Mouse (Mus musculus) inflammation-experienced regulatory T-cells, adult 6 months (primary cell): ENCODE data around the gene Ndufs2. TPM values are rescaled to one million over a fixed set of nuclear protein-coding genes. Genes with fewer than 3 reads are reported as not detected.
A peak's percentile ranks its signal among the peaks of the same experiment; 100 is the strongest.
"Not testable (repeated sequence)": the region's sequence is repeated elsewhere in the genome, so short reads cannot be mapped to it uniquely, and the experiment has no call there.

Experiments
- ATAC-seq: one replicate; pipeline ENCODE4 v1.8.0; 2017
- polyA plus RNA-seq, 3 experiments: library from polyadenylated mRNA; unstranded; fragments of 100-300 nt; shearing (Covaris generic); gene quantifications; one replicate each; pipeline ENCODE4 v1.2.1; 2017

Gene Ndufs2
- polyA plus RNA-seq, 3 experiments from 2014 or later: 106 to 120 (median 119) TPM

GRCm38 (mm10) chr1:171251594-171252324 lies 571 bp upstream of the Ndufs2 start:
- no peak for ATAC-seq

- ATAC-seq: no peak
Observed at GRCm38 (mm10) chr1:171249913-171250600, 1.1 kb downstream of the Ndufs2 start, which contains the start of gene Adamts4. Gene Adamts4, plus strand, starts transcription at chr1:171250421.

GRCm38 (mm10) chr1:171248386-171249226 lies 2.6 kb downstream of the Ndufs2 start:
- no peak for ATAC-seq

GRCm38 (mm10) chr1:171247916-171248315 lies 3.3 kb downstream of the Ndufs2 start:
- no peak for ATAC-seq

DNA sequence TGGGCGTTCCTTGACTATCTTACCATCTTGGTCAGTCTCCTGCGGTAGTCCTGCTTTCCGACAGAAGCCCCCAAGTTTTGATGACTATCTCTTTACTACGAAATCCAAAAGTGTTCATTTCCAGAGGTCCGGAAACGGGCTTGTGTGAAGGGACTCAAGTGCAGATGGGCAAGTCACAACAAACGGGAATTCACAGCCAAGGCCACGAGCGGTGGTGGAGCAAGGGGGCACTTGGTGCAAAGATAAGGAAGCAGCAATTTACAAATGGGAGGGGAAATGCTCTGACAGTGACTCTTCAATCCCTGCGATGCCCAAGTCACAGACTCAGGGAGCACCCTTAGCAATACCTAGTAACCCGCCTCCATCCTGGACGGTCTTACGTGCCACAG lies 3.7 kb downstream of the Ndufs2 start:
- peak; percentile 7 for ATAC-seq

DNA sequence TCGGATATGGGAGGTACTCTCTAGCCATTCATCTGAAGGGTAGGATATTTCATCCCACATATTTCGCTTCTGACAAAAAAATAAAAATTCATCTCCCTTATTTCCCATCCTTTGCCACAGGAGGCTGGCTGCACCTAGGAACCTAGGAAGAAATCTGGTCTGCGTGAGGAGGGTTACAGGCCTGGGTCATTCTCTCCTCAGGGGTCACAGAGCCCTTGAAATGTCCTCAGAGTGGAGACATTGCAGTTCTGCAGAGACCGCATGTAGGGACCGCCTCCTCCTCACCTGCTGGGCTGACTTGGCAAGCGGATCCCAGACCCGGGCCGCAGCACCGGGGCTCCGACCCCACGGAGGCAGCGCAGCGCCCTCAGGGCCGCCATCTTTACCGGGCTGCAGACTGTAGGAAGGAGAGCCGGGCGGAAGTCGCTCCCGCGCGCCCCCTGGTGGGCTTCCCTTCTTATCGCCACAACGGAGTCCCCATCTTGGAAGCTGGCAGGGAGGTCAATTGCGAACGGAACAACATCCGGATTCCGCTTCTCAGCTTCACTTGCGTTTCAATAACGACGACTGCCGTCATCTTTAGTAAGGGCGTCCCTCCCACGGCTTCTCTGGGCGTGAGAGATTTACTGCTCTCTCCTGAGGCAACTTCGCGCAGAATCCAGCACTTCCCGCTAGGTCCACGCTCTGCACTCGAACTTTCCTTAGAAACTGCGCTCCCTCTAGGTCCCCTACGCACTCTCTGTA lies 4.3 kb downstream of the Ndufs2 start:
- ATAC-seq: peak; percentile 99

GRCm38 (mm10) chr1:171245353-171245752 lies 5.8 kb downstream of the Ndufs2 start:
- ATAC-seq: no peak

DNA sequence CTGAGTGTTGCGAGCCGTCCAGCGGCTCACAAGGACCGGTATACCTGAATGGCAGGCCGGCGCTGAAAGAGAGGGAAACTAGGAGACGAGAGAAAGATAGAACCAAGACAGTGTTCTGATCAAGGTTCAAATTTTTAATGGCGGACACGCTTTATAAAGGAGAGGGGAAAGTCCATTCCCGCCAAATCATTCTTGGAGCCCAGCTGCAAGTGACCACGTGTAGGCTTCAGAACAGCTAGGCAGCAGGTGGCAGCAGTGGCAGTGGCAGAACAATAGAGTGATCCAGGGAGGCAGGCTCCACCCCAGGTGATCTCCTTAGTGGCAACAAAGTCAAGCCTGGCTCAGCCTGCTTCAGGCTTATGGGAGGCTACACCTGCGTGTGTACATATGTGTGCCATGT lies 9.2 kb downstream of the Ndufs2 start:
- not testable (repeated sequence) for ATAC-seq

- no peak for ATAC-seq
Observed at GRCm38 (mm10) chr1:171240911-171241310, 10.3 kb downstream of the Ndufs2 start.

DNA sequence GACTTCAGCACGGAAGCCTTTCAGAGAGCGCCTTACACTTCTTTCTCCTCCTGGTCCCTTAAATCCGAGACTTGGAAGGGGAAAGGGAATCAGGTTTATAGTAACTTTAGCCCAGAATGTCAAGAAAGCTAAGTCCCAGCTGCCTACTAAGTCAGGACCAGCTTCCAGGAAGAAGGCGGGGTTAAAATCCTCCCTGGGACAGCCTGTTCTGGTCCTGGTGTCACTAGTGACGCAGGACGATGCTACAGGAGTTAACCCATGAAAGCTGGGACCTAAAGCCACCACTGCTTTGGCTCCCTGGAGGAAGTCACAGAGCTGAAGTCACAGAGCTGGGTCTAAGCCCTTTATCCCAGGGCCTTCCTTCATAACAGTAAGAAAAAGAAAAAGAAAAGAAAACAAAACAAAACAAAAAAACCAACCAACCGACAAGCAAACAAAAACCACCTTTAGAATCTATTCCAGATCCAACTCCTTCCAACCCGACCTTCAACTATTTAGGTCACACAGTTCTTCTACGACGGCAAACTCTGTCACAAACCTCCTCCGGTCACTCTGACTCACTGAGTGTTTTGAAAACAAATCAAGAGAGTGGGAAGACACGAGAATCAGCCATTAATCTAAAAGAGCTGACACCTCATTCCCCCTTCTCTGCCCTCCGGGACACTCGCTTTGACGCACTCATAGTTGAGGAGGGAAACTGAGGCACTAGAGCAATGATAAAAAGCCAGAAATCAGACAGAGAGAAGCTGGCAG lies 11.0 kb downstream of the Ndufs2 start:
- ATAC-seq: no peak

- no peak for ATAC-seq
Observed at GRCm38 (mm10) chr1:171238463-171238862, 12.7 kb downstream of the Ndufs2 start.

DNA sequence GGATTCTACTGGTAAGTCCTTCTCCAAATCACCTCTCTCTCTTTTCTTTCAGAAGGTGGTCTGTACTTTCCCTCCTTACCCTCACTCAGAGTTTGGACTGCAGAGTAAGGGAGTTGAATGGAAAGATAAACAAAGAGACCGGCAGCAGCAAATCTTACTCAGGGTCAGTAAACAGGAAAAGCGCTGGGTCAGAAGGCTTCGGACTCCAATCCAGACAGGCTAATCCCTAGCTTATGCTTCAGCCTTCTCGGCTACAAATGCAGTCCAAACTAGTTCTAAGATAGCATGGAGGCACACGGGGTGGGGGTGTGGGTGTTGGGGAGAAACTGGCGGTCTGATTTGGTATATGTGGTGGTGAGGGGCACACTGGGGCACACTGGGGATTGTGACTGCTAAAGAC lies 13.8 kb downstream of the Ndufs2 start:
- no peak for ATAC-seq

DNA sequence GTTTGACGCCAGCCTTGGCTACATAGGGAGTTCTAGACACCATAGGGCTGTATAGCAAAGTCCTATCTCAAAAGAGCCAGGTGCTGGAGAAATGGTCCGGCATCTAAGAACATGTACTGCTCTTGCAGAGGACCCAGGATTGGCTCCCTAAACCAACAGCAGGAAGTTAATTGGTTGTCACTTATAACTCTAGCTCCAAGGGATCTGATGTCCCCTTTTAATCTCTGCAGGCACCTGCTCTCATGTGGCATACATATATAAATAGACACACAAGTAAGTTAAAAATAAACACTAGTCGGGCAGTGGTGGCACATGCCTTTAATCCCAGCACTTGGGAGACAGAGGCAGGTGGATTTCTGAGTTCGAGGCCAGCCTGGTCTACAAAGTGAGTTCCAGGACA lies 15.4 kb downstream of the Ndufs2 start:
- ATAC-seq: no peak

- no peak for ATAC-seq
Observed at GRCm38 (mm10) chr1:171234538-171234937, 16.6 kb downstream of the Ndufs2 start.

DNA sequence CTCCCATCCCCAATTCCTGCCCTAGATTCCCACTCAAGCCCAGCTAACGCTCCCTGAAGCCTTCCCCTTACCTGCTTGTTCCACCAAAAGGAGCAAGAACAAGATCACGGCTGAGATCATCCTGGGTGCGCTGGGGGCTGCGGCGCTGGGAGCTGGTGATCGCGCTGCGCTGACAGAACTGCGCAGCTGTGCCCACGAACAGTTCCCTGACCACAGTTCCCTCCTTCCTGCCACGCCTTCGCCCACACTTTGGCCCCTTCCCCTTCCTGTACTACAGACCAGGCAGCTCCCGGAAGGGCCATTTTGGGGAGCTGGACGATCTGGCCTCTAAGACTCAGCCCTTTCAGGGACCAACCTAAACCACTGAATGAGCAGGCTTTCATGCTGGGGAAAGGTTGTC lies 17.1 kb downstream of the Ndufs2 start, which contains the start of gene Fcer1g:
Gene Fcer1g (minus strand): TSS at position 240 of the 400 bp plus-strand sequence.
- ATAC-seq: no peak

DNA sequence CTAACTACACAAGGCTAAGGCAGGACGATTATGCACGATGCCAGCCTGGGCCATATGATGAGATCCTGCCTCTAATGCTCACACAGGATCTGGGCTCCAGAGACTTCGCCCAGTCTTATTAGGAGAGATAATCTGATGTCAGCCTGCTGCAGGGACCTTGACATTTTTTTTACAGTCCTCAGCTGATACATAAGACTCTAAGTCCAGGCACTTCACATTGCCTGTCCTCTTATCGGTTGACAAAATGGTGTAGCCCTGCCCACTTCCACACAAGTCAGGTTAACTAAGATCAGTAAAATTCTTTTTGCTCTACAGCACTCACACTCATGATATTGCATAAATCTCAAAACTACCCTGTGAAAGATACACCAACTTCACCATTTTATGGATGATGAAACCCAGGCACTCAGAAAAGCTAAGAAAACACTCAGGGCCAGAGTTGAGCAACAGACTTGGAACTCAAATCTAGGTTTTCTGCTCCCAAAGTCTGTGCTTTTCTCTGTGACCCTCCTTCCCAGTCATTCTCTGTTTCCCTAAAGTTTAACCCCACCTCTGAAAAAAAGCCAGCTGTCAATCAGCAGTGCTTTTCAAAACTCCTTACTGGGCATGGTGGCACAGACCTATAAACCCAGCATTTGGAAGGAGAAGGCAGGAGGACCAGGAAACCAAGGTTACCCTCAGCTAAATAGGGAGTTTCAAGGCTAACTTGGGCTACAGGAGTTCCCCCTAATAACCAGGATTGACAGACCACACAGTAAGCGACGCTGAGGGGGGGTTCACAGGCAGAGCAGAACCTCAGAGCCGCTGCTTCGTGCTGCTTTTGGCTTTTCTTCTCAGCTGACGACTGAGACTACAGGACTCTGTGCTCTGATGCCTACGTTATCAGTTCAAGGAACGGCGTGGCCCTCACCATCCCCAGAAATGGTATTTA lies 18.1 kb downstream of the Ndufs2 start:
- no peak for ATAC-seq

DNA sequence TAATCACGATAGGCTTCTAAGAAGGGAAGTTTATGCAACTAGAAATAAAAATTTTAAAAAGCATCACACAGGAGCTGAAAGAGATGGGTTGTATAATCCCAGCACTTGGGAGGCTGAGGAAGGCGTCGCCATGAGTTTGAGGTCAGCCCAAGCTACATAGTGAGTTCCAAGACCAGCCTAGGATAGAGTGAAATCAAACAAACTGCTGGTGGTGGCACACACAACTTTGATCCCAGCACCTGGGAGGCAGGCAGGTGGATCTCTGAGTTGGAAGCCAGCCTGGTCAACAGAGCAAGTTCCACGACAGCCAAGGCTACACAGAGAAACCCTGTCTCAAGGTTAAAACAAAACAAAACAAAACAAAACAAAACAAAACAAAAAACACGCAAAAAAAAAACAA lies 18.8 kb downstream of the Ndufs2 start:
- ATAC-seq: no peak

- no peak for ATAC-seq
Observed at GRCm38 (mm10) chr1:171231844-171232243, 19.3 kb downstream of the Ndufs2 start.

GRCm38 (mm10) chr1:171230215-171230614 lies 21.0 kb downstream of the Ndufs2 start:
- ATAC-seq: no peak

DNA sequence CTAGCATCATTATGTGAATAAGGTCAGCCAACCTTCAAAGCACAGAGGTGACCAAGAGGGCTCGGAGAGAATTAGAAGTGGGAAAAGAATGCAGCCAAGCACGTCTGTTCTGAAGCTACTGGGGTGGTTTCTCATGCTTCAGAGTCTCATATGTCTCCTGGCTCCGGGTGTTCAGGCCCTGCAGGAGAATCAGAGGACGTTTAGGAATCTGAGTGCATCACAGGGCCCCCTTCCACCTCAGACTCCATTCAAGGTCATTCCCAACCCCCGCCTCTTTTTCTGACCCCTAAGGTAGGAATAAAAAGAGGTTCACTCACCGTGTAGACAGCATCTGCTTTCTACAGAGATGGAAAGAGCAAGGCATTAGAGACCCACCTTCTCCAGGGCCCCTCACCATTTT lies 21.4 kb downstream of the Ndufs2 start:
- ATAC-seq: no peak

DNA sequence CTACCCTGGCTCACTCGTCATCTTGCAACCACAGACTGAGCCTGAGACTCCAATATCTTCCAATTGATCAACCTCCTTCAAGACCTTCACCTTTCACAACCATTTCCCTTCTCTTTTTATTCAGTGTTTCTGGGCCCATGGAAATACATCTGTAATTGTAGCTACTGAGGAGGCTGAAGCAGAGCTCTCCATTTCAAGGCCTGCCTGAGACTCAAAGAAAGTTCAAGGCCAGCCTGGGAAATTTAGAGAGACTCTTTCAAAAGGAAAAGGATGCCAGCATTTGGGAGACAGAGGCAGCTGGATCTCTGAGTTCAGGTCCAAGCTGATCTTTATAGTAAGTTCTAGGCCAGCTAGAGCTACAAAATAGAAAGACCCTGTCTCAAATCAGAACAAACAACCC lies 23.3 kb downstream of the Ndufs2 start:
- no peak for ATAC-seq
